Mouse (Mus musculus) monocyte, adult 2 months (primary cell): ENCODE data around the gene Fam131b.

Source experiments
- DNase-seq, 2 experiments: peaks; one replicate each; pipeline ENCODE4 v3.0.0; 2022; ENCODE audit warnings: low spot score in 2 of 2, low read depth in 1 of 2

Fam131b gene

DNA sequence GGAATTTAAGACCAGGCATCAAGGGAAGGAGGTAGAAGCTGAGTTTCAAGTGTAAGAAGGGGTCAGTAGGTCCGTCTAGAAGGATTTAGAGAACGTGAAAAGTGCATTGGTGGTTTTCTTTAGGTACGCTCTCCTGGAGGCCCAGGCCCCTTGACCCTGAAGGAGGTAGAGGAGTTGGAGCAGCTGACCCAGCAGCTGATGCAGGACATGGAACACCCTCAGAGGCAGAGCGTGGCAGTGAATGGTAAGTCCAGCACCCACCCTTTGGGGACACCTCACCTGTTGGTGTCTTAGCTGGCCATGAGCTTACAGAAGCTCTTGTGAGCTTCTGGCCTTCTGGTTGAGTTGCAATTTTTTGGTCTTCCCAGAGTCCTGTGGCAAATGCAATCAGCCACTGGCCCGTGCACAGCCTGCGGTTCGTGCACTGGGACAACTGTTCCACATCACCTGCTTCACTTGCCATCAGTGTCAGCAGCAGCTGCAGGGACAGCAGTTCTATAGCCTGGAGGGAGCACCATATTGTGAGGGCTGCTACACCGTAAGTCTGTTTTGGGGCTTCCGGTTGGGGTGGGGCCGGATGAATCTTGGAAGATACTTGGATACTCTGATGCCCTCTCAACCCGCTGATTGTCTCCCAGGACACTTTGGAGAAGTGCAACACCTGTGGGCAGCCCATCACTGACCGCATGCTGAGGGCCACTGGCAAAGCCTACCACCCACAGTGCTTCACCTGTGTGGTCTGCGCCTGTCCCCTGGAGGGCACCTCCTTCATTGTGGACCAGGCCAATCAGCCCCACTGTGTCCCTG lies 31.6 kb upstream of the Fam131b start:
- no peak for DNase-seq

DNA sequence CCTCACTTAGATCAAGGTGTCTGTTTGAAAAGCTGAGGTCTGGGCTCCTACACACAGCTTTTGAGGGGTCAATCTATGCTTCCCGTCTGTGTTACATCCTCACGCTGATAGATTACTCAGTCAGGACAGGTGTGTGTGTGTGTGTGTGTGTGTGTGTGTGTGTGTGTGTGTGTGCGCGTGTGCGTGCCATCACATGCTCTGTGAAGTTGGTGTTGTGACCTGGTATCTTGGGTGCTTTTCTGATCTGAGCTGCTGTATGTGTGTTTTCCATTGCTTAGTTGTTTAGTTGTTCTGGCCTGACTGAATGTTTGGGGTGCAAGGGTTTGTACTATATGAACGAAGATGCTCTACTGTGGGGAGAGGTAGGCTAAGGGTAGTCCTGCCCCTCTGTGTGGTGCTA lies 30.9 kb upstream of the Fam131b start:
- DNase-seq: no peak

DNA sequence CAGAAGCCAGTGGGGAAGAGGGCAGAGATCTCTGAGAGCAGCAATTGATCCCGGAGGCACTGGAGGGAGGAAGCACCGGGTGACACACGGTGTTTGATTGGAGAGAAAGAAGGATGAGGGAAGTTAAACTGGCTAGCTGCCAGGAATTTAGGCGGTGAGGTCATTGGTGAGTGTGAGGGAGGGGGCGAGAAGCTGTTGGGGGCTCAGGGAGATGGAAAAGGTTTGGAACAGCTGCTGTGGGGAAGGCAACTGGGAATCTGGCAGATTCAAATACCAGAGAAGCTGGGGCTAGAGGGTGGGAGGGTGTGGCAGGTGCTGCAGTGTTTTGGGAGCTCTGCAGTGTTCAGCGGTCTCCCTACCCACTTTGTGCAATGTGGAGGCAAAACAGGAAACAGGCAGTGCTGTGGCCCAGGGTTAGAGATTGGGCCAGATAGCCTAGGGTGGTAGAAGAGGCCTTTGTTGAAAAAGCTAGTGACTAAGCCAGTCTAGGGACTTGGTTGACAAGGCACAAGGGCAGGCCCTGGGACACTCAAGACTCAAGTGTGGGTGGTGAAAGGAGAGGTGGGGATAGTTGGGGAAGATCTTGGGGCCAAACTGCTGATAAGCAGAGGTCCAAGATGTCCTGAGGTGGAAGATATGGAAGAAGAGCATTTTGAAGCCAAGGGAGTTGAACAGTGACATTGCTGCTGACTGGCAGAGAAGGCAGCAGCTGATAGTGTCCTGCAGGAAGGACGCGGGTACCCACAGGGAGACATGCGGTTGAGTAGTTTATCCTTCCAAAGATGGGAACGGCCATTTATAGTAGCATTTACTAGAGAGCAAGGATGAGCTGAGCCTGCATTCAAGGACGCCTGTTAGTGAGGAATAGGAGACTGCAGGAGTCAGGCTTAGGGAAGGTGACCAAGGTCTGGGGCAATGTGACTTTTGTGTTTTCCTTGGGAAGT lies 29.9 kb upstream of the Fam131b start:
- no peak for DNase-seq

DNA sequence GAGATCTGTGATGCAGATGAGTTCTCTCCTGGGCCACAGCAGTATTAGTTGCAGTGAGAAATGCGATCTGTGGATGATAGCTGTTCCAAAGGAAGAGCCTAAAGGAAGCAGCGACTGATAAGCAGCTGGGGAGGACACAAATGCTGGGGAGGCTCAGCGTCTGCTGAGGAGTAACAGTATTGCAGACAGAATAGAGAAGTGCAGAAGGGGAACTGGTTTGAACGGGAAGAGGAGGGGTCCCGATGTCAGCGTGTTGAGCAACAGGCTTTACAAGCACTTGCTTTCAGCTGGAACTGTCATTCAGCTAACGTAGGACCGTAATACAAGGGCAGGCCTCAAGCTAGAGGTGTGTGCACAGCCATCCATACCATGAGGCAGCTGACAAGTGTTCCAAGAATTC lies 28.7 kb upstream of the Fam131b start:
- DNase-seq: peak; percentile 62 to 73

DNA sequence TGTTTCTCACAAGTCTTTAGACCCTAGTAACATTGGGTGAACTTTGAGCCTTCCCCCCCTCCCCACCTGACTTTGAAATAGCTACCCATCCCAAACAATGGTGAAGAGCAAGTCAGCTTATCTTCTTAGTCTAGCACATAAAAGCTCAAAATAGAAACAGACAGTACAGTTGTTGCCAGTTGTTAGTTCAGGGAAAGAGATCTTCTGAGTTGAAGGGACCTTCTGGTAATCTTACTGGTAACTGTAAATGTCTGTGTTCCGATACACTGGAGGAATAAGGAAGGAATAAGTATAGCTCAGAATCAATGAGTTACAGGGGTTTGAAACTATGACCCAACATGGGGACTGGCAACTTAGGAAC lies 28.0 kb upstream of the Fam131b start:
- no peak for DNase-seq

DNA sequence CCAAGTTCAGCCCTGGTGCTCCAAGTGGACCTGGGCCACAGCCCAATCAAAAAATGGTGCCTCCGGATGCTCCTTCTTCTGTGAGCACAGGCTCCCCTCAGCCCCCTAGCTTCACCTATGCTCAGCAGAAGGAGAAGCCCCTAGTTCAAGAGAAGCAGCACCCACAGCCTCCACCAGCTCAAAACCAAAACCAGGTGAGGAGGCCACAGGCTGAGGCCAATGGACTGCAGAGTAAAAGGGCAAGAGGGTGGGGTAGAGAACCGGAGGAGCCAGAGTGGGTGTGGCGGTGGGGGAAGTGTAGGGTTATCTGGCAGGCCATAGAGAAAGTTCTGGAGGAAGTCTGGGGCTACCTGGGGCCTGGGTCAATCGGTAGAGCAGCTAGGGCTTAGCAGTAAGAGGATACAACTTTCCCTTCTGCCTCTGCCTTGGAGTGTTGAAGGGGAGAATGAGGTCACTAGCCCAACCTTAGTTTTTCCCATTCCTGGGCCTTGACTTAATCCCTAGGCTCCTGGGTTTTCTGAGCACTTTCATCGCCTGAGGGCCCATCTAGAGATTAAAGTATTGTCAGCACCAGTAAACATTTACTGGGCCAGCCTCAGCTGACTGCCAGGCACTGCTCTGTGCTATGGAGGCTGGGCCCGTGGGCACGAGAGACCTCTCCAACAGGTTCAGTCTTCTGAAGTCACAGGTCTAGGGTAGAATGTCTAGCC lies 27.5 kb upstream of the Fam131b start:
- DNase-seq: no peak

DNA sequence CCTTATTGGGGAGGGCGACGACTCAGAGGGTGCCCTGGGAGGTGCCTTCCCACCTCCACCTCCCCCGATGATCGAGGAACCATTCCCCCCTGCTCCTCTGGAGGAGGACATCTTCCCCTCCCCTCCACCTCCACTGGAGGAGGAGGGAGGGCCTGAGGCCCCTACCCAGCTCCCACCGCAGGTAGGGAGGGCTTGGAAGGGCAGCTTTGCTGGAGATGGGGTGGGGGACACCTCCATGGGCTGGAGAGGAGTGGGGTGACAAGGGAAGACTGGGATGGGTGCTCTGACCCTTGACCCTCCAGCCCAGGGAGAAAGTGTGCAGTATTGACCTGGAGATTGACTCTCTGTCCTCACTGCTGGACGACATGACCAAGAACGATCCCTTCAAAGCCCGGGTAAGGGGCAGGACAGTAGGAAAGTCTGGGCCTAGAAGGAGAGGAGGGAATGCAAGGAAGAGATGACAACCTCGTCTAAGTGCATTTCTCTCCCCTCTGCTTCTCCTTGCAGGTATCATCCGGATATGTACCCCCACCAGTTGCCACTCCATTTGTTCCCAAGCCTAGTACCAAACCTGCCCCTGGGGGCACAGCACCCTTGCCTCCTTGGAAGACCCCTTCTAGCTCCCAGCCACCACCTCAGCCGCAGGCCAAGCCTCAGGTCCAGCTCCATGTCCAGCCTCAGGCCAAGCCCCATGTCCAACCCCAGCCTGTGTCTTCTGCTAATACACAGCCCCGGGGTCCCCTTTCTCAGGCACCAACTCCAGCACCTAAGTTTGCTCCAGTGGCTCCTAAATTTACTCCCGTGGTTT lies 26.7 kb upstream of the Fam131b start:
- DNase-seq: no peak

DNA sequence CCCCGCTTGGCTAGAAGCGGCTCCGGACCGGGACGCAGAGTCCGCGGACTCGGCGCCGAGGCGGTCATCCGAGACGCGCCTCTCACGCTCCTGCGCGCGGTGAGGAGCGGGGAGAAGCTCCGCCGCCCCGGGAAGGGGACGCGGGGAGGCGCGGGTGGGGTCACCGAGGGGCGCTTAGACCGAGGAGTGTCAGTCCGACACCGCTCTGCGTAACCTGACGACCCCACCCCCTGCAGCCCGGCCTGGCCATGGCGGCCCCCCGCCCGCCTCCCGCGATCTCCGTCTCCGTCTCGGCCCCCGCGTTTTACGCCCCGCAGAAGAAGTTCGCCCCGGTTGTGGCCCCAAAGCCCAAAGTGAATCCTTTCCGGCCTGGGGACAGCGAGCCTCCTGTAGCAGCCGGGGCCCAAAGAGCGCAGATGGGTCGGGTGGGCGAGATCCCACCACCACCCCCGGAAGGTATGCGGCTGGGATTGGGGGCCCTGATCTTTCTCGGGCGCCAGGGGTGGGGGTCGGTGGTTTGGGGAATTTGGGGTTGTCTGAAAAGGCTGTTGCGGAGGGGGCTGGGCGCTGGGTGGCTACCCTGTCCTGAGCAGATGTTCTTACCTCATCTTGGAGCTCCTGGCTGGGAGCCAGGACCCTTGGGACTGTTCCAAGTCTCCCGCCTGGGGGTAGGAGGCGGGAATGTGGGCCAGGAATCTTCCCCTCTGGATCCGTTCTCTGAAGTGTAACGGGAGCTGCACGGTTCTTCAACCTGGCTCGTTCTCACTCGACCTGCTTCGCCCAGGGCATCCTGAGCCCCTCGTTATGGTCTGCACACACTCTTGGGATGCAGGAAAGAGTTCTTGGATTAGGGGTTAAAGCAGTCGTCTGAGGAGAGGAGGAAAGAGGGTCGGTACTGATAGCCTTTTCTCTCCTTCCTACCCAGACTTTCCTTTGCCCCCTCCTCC lies 25.9 kb upstream of the Fam131b start:
- DNase-seq: no peak

DNA sequence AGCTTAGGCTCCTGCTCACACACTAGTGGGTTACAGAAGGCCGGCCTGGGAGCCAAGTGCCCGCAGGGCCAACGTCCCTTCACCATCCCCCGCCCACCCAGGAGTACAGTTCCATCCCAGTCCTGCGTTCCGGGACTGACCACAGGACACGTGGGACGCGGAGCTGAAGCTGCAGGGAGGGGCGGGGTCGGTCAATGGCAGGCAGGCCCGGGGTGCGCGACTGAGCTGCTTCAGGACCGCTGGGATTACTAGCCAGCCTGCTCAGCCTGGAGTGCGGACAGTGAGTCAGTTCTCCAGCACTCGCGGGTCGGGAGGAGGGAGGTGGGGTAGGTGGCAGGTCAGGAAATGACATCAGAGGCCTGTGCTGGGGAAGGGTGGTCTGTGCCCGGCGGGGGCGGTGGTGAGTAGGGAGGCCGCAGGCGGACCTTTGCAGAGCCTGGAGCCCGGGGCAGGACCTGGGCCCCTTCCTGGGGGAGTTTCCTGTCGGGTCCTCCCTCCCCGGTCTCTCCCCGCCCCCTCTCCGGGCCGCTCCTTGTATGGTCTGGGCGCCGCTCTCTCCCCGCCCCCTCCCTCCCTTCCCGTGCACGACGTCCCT lies 25.1 kb upstream of the Fam131b start, which contains the start of gene Zyx:
Zyx (plus strand) TSS at position 205 of the 595 bp plus-strand sequence.
- DNase-seq: peak; percentile 85 to 89

DNA sequence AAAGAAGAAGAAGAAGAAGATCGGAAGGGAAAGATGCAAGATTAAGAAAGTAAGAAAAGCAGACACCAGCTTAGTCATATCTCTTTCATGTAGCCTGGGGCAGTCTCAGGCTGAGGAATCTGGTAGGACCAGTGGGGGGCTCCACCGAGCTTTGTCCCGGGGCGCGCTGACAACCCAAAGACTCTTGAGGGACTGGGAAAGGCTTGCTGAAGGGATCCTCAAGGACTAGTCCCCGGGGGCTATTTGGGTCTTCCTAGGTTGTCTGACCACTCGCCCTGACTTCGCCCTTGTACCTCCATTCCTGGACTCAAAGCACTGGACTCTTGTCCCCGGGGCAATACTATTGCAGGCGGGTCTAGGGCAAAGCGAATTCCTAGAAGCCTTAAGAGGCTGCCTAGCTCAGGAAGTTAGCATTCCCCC lies 24.6 kb upstream of the Fam131b start:
- DNase-seq: peak in 1 of 2 experiments; percentile 56

DNA sequence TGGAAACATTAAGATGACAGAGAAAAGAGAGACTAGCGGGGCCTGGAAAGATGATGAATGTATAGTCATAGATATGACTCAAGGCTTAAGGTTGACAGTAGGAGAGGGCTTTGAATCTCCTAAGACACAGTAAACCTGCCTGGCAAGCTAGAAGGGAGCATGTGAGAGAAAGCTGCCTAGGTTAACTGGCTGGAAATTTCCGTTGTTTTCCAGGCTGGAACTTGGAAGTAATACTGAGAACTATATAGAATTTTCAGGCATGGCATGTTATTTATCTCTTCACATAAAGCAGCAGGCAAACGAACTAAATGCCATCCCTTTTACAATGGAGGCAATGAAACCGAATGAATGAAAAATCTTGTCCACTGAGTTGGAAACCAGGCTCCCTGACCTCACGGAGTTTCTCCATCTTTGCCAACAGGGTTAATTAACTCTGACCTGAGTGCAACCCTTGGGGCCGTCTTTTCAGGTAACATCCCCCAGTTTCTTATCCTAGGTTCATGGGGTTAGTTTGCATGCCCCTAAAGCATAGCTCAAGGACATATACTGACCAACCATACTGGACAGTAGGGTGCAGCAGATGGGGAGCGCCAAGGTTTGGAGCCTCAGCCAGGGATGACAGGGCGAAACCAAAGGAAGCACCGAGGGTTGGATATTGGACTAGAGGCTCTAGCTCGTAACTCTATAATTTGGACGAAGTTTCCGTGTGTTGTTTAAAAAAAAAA lies 24.0 kb upstream of the Fam131b start:
- no peak for DNase-seq

DNA sequence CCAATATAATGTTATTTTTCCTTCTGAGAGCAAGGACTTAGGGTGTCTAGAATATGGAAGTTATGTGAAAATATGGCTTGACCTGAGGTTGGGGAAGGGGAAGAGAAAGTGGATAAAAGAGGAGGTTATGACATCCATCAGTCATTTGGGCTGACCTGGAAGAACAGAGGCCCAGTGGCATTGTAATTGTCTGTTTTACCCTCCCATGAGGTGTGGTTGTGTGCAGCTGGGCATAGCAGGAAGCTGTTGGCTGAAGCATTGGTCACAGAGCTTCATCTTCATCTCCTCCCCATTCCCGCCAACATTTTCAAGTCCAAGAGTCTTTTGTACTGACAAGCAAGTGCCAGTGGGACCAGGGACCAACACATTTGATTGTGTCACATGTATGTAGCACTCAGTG lies 19.8 kb upstream of the Fam131b start:
- no peak for DNase-seq

DNA sequence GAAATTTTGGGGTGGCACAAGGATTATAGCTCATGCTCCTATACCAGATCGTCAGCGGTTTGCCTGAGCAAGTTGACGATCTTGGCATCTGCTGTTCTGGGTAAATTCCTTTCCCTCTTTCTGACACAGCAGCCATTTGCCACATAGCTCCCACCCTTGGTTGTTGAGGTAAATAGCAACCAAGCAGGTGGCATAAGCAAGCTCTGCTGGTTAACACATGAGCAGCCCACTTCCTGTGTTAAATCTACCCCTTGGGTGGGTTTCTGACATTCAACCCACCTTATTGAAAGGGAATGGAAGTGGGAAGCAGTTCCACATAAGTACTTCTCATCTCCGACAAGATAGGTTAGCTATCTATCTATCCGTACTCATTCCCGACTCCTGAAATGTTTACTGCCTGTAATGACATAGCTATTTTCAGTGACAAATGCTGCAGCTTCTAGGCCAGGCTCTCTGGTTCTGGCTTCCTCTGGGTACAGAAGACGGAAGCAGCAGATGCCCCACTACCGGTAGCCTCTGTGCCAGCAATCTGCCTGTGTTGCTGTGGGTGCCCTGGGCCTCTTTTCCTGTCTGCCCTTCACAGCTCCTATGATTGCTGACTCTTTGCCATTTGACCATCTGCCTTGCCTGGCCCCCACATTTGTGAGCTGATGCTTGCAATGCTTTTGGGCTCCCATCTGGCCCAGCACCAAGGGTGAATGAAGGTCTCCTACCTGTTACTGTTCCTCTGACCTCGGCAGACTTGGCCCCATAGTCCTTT lies 19.1 kb upstream of the Fam131b start:
- no peak for DNase-seq

DNA sequence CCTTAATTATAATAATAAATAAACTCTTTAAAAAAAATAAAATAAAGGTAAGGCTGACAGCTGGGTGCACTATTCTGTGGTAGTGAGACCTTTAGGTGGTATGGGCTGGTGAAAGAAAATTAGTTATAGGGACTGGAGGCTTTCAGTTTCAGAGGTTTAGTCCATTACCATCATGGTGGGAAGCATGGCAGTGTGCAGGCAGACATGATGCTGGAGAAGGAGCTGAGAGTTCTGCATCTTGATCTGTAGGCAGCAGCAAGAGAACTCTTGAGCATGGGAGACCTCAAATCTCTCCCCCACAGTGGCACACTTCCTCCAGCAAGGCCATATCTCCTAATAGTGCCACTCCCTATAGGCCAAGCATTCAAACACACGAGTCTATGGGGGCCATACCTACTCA lies 17.7 kb upstream of the Fam131b start:
- no peak for DNase-seq

DNA sequence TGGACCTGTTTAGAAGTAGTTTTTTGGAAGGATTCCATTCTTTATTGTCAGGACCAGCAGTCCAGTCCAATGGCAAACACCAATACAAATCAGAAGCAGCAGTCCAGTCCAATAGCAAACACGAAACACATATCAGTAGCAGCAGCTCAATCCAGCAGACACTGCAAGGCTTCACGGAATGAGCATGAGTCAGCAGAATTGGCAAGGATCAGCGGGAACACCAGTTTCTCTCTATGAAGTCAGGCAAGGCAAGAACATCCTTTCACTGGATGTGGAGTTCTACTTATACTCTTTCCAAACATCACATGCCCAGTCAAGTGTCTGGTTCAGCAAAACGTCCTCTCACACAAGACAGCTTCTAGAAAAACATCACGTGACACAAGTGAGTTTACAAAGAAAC lies 15.5 kb upstream of the Fam131b start:
- no peak for DNase-seq

DNA sequence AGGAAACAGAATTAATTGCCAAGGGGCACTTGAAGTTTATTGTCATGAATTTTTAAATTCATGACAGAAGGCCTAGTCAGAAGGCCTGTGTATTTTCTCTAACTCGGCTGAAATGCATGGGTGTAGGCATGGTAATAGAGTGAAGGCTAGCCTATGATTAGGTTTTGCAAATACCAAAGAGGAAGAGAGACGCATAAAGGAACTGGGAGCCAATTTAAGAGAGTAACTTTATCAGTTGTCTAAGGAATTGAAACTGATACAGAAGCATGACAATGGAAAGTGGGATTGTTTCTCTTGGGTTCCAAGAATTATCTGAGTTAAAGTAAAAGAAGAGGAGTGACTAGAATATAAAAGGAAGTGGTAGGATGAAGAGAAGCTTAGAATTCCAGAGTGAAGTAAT lies 14.7 kb upstream of the Fam131b start:
- no peak for DNase-seq

DNA sequence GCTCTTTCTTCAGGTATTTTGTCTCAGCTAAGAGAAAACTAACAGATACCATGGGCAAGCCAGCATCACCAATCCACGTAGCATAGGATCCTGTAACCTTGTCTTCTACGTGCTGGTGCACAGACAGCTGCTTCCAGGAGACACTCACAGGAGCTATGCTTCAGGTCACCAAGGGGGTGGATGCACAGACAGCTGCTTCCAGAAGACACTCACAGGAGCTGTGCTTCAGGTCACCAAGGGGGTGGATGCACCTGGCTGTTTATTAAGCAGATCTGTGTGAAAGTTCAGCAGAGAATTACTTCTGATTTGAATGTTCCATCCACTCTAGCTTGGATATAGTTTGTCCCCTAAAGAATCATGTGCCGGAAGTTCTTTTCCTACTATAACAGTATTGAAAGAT lies 6.5 kb upstream of the Fam131b start:
- no peak for DNase-seq

DNA sequence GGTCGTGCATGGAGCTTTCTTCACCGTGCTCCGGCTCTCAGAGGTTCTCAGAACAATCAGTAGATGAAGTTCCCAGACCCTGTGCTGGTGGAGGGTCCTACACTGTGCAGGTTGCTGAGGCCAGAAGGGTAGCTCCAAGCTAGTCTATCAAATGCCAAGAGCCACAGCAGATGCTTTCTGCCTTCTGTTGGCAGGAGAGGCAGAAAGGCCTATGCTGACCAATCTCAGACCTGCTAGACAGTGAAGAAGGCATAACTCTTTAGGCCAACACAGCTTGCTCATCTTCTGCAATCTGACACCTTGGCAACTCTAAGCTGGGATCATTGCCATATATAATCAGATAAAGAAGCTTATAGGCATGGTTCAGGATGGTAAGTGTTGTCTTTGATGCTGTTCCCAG lies 5.8 kb upstream of the Fam131b start:
- no peak for DNase-seq
